Mouse (Mus musculus): ENCODE measurements around the gene Thbs2.
A peak's percentile ranks its signal among the peaks of the same experiment; 100 is the strongest.

Gene Thbs2

DNA sequence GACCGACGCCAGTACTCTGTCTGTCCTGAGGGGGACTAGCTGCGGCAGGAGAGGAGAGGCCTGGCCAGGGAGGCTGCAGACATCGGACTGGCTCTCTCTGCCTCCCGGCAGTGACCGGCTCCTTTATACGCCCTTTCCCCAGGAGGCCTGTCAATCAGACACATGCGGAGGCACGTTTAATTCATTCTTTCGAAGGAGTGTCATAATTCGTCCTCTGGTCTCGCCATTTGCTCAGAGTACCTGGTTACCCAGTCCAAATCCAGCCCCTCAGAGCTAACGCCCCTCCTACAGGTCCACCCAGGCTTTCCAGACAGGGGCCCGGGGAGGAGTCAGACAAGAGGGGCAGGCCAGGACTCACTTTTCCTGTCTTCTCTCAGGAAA is at the start of gene Thbs2:
Gene Thbs2, minus strand, starts transcription at position 242 of the 381 bp plus-strand sequence.
- DNase-seq = no peak

DNA sequence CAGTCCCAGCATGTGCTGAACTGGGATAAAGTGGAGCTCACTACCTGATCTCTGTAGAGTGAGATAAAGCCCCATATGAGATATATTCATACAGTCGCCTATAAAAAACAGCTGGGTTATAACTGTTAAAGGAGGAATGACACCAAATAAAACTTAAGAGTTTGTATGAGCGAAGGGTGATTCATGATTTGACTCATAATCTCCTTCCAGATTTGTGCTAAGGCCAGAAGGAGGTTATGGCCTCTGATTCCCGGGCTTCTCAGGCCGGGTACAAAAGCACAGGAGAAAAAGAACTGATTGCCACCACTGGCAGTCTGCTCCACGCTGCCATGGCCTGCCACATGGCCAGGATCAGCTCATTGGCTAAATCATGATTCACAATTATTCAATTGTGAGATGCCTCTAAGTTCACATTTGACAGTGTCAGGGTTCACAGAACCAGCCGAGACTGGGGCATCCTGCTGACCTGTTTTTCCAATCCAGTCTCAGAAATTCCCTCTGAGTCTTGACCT is 41.5 kb upstream of the Thbs2 start:
- no peak for DNase-seq

GRCm38 (mm10) chr17:14734380-14734779 is 40.3 kb upstream of the Thbs2 start:
- no peak for DNase-seq

- DNase-seq = no peak
Observed at GRCm38 (mm10) chr17:14733941-14734340, 39.9 kb upstream of the Thbs2 start.

DNA sequence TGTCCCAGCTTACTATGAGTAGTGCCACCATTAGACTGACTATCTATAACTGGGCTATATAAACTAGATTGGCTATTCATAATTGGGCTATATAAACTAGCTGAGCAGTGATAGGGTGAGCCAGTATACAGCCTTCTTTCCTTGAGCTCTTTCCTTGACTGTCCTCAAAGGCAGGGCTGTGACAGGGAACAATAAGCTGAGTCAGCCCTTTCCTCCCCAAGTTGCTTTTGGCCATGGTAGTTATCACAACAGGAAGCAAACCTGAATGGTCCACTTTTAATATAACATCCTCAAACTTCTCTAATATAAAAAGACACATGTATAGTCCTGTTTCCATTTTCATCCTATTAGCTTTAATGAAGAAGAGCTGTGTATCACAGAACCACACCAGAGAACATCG is 39.0 kb upstream of the Thbs2 start:
- no peak for DNase-seq

DNA sequence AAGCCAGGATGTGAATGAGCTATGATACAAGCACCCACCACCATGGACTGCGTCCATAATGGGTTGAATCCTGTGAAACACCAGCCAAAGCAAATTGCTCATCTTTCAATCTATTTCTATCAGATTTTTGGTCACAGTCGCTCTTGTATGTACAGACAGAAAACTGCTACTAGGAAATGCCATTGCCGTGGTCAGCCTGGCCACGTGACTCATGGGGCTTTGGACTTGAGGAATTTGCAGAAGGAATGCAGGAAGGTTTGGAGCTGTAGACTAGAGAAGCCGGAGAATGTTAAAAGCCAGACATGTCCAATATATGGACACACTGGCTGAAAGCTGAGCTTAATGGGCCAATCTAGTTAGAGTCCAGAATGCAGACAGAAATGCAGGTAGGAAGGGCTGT is 36.6 kb upstream of the Thbs2 start:
- no peak for DNase-seq

- no peak for DNase-seq
Observed at GRCm38 (mm10) chr17:14727481-14727880, 33.4 kb upstream of the Thbs2 start.

DNA sequence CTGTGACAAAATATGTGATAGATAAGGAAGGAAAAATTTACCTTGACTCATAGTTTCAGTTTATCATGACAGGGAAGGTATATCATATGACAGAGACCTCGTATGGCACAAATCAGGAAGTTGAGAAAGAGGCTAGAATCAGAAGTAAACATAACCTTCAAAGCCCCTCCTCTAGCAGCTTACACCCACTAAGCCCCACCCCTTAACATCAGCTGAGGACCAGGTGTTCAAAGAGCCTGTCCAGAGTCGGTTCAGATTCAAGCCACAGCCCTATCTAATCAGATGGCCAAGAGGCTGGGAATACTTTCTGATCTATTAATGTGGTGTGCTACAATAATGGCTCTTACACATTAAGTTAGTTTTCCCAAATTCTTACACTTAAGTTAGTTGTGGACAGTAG is 30.8 kb upstream of the Thbs2 start:
- DNase-seq = no peak

DNA sequence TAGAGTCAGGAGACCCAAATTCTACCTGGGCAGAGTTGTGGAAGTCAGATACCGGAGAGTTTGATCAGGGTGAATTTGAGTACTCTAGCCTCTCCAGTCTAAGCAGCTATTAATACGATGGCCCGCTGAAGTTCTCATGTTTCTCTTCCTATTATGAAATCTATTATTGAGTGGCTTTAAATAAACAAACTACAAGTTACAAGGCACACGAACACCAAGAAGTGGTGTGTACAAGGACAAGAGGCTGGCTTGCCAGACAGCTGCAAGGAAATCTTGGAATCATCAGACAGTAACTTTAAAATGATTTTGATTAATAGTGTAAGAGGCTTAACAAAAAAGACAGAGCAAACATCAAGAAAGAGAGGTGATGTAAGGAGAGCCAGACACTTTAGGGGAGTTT is 27.3 kb upstream of the Thbs2 start:
- DNase-seq = no peak

DNA sequence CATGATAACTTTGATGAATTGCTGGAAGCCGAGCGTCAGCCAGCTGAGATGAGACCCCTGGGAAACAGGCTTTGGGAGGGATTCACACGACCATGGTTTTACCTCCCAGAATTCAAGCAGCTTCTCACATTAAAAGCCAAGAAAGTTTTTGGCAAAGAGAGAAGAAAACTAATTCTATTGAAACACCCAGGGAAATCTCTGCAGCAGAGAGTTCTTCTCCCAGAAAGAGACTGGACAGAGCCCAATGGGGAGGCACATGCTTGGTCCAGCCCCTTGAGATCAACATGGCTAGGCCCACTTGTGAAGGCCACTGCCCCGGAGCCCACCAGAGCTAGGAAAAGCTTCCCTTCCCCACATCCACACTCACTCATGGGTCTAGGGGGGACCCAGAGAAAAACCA is 26.9 kb upstream of the Thbs2 start:
- no peak for DNase-seq

GRCm38 (mm10) chr17:14720227-14720626 is 26.2 kb upstream of the Thbs2 start:
- DNase-seq = no peak

GRCm38 (mm10) chr17:14718801-14719200 is 24.8 kb upstream of the Thbs2 start:
- no peak for DNase-seq

DNA sequence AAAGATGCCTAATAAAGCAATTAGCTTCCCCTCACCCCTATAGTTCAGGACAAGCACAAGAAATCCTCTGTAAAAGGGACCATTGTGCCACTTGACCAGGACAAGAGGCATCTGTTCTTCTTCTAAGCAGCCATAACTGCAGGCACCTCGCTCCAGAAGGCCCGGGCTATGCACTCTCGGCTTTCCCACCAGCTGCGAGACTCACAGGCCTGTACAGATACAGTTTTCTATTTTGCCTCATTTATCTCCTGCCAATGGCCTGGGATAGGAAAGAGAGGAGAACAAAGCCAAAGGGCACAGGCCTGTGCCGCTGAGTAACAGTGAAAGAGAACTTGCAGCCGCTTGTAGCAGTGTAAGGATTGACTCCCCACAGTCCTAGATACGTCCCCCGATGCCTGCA is 20.7 kb upstream of the Thbs2 start:
- no peak for DNase-seq

GRCm38 (mm10) chr17:14714374-14714773 is 20.3 kb upstream of the Thbs2 start:
- no peak for DNase-seq

- DNase-seq = no peak
Observed at GRCm38 (mm10) chr17:14711784-14712183, 17.7 kb upstream of the Thbs2 start.

DNA sequence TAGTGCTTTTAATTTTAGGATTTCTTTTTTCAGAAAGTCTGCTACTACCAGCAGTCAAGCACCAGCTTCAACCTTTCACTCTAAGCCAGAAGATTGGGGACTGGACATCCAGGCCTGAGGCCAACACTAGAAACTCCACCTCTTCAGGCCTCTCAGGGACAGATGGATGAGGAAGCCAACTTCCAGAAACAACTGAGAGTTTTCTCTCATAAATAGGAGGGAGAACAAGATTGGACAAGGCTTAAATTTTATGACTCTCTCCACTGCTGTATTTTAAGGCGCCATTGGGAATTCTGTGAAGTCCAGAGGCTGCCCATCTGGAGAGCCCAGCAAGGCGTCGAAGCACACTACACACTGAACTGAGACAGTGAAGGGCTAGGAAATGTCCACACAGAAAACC is 17.0 kb upstream of the Thbs2 start:
- no peak for DNase-seq

DNA sequence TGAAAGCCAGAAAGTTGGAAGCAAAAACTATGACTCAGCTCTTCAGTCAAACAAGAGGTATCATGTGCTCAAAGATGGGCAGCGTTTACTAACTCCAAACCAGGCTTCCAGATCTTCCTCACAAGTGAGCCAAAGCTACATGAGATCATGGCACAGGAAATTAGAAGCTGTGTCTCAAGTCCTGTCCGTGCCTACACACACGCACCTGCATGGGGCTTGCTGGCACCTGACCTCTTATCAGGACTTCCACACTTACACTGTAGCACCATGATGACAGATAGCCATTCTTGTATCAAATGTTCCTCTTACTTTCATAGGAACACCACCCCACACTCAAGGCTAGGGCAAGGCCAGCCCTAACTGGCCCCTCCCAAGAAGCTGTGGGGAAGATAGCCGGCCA is 12.0 kb upstream of the Thbs2 start:
- no peak for DNase-seq

GRCm38 (mm10) chr17:14705466-14705865 is 11.4 kb upstream of the Thbs2 start:
- no peak for DNase-seq

DNA sequence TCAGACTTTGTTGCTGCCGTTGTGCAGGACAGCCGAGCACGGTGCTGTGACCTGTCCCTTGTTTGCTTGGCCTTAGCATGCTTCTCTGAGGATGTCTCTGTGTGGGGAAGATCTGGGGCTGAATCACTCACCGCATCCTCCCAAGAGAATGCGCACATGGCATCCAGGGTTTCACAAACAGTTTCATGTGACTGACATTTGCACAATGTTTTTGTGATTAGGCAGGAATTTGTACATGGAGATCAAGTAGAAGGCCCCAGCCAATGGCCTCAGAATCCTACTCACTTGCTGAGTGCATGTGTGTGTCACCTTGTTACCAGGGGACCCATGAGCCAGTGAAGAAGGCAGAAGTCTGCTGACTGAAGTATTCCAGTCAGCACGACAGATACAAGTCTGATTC is 9.7 kb upstream of the Thbs2 start:
- no peak for DNase-seq

DNA sequence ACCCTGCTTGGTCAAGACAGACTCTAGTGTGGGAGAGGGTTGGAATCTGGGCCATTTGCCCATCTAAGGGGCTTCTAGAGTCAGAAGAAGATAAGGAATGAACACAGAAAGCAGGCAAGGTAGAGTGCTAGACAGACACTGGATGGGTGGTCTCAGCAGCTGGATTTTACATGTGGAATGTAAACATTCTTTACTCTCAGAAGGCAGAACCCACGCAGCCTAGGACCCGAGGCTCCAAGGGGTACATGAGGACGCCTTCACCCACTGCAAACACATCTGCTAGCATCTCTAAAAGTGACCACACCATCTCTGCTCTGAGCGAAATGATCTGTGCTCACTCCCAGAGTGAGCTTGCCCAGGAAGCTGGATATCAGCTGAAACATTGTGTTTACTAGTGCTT is 9.2 kb upstream of the Thbs2 start:
- no peak for DNase-seq

GRCm38 (mm10) chr17:14702701-14703100 is 8.7 kb upstream of the Thbs2 start:
- DNase-seq = peak in 1 of 2 experiments; percentile 32

DNA sequence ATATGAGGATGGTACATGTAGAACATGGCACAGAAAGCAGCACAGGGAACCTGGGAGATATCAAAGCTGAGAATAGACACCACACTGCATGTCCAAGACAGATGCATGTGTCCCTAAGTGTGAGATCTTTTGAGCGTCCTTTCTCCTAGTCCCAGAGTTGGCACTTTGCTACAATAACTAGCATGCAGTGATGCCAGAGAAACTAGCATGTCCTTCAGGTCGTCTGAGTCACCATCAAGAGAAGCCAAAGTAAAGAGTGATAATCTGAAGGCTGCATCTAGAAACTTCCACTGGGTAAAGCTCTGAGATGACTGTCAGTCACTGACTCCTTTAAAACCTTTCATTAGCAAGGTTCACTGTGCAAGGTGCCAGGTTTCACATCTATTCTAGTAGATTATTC is 7.9 kb upstream of the Thbs2 start:
- DNase-seq = no peak

DNA sequence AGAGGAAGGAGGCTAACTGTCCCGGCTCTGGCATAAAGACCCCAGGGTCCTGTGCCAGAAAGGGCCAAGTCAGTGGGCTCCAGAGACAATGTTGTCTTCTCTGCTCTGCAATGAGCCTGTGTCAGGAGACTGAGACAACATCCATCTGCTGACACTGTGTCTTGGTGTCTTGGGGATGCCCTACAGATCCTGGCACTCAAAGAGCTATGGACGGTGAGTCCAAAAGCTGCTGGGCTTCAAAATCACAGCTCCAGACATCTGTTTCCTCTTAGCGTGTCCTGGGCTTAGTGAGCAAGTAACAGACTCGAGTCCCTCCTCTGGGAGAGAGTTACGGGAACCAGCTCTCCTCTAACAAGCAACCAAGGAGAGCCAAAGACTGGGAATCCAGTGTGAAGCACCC is 6.2 kb upstream of the Thbs2 start:
- no peak for DNase-seq

DNA sequence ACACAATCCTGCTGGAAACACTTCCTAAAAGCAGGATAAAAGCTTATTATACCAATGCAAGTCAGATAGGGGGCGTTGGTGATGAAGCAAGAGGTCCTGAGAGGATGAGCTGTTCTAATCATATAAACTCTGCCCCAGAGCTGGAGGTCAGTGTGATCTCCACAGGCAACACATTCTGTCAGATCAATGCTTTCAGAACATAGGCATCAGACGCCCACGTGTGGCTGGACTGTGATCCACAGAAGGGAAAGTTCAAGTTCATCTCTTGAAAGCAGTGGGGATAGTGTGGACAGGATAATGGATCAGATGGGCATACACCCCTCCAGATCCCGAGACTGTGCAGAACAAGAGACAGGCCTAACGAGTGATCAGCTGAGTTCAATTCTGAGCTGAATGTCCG is 4.2 kb upstream of the Thbs2 start:
- no peak for DNase-seq

DNA sequence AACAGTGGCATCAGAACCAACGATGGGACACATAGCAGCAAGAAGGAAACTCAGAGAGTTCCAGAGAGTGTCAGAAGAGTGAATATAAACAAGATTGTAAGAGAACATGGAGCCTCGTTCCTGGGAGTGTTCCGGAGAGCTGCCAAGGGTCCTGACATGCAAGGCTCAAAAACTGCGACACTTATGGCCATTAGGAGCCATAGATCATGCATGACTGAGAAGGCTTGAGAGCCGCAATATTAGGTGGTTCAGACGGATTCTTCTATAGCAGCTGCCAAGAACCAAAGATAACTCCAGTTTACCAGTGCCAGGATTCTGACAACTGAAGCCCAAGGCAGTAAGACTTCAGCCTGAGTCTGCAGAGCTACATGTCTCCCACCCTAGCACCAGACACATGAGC is 3.1 kb upstream of the Thbs2 start:
- DNase-seq = no peak

- DNase-seq = peak; percentile 19 to 22
Observed at GRCm38 (mm10) chr17:14696281-14696795, 2.3 kb upstream of the Thbs2 start.

Measured in cerebellum, postnatal 36 days (tissue).